Mouse (Mus musculus): ENCODE measurements around the gene Mecom. TPM values are rescaled to one million over a fixed set of nuclear protein-coding genes. Genes with fewer than 3 reads are reported as not detected.

The Mecom gene
- total RNA-seq, 2 experiments from 2014 or later: 4.9 to 7.0 TPM

DNA sequence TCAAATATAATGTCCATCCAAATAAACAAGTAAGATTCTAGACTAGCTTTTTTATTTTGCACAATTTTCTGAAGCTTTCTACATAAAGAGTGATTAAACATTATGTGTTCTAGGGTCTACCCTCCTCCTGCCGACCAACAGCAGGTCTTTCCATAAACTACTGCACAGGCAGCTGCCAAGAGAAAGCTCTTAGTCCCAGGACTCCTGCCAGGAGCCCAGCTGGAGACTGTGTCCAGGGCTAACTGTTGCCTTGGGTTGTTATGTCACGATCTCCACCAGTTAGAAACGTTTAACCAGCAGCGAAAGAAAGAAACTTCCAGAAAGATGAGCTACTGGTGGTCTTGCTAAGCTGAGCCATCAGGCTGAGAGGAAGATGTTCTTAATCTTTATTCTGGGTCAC, 417.3 kb downstream of the Mecom start:
- DNase-seq: peak; percentile 41 to 59
- intact Hi-C loops (cut with DNase I): no loop called here

DNA sequence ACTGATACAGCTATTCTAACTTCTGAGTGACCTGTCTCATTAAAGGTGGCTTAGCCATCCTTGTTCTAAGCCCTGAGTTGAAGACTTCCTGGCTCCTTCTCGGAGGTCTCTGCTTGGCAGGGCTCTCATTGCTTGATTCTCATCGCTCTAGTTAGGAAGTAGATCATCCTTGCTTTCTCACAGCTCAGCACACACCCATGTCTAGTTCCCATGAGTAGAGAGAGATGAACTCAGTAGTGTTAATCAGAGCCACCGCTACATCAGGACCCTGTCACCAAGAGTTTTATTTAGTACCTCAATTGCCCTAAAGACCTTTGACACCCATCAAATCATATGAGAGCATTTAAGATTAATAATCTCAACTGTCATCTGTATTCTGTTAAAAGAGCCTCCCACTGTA, 425.2 kb downstream of the Mecom start:
- DNase-seq: no peak
- intact Hi-C loops (cut with DNase I): no loop called here

DNA sequence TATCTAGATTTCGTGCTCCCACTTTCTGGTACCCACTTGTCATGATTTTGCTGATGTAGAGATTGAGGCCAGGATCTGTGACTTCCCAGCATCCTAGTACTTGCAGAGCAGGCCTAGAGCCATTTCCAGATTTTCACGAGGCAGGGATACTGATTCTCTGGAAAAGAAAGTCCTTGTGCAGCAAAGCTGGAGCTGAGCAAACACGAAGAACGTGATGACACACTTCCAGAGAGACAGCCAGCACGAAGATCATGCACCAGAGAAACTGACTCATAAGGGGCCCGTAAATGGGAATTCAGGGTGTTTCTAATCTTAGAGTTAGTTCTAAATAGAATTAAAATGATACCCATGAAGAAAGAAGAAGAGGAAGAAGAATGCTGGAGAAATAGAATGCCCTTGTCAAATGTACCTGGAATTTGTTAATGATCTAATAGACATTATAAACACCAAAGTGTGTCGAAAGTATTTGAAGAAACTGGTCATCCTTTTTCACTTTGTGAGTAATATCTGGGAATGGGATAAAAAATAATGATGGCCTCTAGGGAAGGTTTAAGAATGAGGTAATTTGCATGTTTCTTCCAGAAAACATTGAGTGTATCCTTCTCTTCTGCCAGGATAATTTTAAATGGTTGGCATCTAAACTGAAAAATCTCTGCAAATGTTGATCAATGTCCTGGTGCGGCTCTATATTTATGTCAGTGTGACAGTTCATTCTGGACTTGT, 426.9 kb downstream of the Mecom start:
- intact Hi-C loops (cut with DNase I): no loop called here
- DNase-seq: peak in 1 of 2 experiments; percentile 14

DNA sequence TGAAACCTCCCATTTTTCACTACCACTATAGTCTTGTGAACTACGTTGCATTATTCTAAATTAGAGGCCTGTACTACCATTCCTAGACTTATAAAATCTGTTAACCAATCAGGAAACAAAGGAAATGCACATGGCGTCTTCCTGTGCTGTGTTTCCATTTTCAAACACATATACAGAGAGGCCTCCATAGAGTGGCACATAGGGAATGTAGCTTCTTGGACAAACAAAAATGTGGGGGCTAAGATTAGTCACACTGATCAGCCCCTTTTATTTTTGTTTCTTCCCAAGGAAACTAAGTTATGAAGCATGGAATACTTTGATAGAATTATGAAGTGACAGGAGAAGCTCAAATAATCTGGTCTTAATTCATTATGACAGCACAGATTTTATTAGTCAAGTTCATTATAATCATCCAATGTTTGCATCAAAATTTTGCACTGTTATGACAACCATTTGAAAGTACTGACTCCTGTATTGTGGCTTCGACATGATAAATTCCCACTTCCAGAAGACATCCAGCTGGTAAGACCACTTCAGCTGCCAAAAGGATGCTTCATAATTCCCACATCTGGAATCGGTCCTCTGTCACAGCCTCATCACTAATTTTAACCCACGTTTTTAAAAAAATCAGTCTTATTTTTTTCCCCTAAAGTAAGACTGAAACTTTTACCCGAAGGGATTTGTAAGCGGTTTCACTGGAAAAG, 429.1 kb downstream of the Mecom start:
- no peak for DNase-seq
- intact Hi-C loops (cut with DNase I): no loop called here

DNA sequence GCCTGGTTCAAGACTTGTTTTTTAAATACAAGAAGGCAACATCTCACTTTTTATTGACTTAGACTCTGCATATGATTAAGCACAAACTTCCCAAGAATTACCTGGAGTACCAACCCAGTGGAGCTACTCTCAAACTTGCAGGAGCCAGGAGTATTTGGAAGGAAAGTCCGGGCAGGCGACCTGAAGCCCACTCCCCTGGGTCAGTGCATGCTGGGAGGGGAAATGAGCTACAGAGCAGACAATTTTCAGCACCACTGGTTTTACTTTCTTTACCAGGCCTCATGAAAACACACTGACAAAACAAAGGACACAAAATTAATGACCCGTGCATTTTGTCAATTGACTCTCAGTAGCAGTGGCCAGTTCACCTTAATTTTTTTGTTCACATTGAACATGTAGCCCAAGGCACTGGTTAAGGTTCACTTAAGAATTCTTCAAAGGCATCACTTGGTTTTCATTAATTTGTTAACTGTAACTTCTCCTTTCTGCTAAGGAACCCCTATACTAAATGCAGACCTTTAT, 434.5 kb downstream of the Mecom start:
- no peak for DNase-seq
- intact Hi-C loops (cut with DNase I): no loop called here

DNA sequence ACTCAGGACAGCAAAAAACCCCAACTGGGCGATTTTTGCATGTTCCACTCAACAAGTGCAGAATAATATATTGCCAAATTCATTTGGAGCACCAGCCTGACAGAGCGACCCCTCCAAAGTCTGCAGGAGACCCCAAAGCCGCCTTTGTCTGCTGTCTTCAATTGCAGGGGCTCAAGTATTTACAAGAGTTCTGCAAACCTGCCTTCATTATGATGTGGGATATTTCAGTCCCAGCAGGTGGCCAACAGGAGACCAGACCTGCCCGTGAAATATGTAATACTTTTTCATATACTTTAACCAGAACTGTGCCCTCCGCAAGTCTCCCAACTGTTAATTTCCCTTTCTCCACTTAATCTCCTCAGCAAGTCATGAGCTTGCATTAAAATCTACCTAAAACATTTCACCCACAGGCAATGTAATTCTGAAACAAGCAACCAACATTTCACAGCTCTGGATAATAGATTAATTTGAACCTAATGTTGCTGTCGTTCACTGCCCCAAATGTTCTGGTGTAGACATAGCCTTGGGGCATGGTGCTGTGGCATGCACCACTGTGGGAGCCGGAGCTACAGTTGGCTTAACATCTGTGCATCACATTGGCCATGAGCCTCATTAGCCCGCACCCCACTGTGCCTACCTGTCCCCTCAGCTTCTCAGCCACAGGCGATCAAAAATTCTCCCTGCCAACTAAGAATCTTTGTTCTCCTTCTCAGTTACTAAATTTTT, 439.7 kb downstream of the Mecom start:
- intact Hi-C loops (cut with DNase I): no loop called here
- DNase-seq: no peak

DNA sequence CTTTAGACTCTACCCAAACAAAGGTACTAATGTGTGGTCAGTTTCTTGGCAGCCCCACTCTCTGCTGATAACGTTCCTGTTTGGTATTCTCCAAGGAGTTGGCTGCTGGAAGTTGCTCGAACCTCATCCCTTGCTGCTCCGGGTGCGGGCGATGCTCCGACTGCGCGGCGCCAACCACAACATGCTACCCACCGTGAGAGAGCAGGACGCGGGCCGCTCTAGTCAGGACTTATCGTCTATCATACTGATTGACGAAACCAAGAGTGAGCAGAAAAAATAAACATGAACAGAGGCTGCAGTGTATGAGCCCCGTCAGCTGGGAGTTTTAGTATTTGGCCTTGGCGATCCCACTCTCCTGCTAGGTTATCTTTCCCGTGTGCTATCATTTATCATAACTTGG, 441.3 kb downstream of the Mecom start:
- no peak for DNase-seq
- intact Hi-C loops (cut with DNase I): no loop called here

DNA sequence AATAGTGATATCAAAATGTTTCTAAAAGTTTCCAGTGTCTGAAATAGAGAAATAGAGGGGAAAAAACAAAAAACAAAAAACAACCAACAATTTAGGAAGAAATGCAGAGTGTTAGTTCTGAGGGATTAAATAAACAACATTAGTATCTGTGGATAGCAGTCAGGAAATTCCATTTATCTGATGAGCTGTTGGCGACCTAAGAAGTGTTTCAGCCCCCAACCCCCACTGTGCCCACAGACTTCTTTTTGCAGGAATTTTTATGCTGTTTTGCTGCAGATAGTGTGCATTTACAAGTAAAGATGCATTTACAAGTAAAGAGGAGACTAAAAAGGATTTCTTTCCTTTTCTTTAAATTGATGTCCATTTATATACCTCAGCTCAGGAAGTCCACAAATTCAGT, 441.9 kb downstream of the Mecom start:
- intact Hi-C loops (cut with DNase I): no loop called here
- DNase-seq: no peak

DNA sequence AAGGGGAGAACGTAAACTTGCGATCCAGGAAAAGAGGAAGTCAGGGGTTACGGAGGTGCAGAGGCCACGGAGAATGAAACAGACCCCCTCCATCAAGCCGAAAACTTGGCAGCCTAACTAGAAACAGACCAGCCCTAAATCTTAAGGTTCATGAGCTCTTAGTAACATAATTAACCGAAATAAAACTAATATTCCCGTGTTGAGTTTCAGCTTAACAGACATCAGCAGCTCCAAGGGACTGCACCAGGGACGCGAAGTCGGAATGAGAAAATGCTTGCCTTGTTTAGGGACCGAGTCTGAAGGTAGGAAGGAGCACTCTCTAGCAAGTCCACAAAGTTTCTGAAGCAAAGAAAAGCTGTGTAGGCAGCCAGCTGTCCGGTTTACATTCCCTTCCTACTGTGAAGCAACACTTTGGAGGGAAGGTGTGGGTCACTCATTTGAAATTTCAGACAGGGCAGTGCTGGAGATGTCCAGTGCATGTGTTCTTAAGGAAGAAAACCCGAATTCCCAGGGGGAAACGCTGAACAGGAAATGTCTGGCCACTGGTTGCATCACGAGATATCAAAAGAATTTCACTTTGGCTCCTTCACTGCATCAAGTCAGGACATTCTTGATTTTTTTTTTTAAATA, 442.5 kb downstream of the Mecom start:
- DNase-seq: peak; percentile 26 to 51

DNA sequence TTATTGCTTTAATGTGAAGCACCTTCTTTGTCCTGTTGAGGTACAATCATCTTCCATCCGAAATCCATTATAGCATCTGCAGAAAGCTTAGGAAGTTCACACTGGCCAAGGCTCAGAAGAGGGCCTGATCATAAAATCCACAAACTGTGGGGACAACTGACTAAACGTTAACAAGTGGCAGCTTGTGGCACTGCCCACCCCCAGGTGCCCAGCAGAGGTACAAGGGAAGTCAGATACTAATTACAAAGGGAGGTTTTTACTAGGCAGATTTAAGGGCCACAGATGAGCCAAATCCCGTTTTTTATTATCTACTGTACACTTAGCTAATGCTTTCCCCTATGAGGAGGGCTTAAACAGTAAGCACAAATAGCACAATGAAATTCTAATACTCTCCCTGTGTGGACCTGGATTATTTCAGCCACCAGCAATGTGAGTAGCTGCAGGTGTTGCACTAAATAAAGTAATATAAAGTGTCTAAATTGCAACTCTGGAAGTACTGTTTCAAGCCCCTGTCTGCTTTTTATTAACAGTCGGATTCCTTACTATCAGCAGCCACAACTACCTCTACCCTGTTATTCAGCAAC, 443.2 kb downstream of the Mecom start:
- intact Hi-C loops (cut with DNase I): no loop called here
- DNase-seq: no peak

More for the DNA sequence above, 442.5 kb downstream of the Mecom start:
- intact Hi-C loops (cut with DNase I): no loop called here

DNA sequence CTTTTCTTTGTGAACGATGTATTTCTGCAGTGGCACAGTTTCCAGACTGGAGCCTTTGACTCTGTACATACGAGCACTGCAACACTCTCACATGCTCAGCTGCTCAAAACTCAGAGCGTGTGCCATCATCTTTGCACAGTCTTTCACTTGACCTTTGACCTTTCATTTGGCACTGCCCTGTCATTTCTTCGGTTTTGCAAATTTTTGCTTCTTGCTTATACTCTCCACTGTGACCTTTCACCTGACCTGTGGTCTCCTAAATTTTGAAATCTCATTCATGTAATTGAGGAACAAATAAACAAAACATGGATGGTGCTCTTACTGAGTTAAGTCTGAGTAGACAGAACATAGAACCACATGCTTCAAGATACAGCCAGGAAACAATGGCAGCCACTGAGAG, 446.7 kb downstream of the Mecom start:
- intact Hi-C loops (cut with DNase I): no loop called here
- no peak for DNase-seq

DNA sequence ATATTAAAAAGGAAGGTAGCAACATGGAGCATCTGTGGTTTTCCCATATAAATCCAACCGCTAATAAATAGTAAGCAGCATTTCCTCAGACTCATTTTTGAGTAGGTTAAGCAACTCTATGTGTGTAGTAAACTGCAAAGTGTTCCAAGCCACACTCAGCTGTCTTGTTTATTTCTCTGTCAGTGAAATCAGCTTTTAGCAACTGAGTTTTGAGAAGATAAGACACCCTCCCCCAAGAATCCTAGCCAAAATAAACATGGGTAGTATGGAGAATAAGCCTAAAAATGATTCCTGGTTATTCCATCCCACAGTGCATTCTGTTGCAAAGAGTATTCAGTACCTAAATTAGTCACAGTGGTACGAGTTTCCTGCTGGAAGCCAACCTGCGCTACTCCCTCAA, 450.1 kb downstream of the Mecom start:
- intact Hi-C loops (cut with DNase I): no loop called here
- DNase-seq: no peak

DNA sequence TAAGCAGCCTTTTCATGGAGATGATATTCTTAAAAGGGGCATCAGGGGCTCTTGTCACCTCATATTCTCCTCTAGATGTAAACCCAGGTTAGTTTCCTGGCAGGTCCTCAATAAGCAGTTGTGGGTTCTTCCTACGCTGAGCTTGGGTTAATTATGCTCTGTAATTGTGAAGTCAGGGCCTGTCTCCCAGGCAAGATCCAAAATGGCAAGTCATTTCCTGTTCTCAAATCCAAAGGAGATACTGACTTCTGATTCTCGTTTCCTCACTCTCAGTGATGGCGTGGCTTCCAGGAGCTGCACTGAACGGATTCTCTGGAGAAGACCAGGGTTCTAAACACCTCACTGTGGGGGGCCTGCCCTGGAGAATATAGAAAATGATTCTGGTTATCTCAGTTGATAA, 450.7 kb downstream of the Mecom start:
- no peak for DNase-seq
- intact Hi-C loops (cut with DNase I): no loop called here

DNA sequence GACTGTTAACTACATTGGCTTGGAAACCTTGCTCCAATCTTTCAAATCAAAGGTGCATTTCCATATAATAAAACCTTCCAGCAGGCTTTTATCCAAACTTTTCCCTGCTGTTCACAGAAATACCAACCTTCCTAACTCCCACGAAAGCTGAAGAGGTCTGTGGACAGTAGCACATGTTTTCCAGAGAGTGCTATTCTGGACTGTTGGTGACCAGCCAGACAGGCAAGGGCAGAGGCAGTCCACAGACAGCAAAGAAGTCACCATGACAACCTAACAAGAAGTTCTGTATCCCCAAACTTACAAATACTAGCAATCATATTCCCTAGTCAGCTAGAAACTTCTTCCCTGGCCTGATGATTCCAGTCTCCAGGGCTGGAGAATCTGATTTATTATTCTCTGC, 454.8 kb downstream of the Mecom start:
- intact Hi-C loops (cut with DNase I): no loop called here
- no peak for DNase-seq

DNA sequence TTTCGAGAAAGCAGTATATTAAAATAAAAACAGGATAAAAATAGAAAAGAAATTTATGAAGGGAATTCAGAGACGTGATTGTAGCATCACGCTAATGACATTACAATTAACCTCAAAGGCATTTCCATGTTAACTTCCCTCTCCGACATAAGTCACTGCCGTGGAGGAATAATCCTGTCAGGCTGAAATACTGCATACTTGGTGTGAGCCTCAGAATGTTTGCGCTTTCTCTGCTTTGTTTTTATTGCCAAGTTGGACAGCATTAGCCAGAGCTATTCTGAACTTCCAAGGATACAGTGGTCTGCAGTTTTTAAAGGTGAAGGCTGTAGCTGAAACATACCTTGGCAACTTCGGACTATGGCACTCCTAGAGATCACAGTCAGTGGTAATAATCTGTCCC, 455.3 kb downstream of the Mecom start:
- DNase-seq: no peak
- intact Hi-C loops (cut with DNase I): no loop called here

DNA sequence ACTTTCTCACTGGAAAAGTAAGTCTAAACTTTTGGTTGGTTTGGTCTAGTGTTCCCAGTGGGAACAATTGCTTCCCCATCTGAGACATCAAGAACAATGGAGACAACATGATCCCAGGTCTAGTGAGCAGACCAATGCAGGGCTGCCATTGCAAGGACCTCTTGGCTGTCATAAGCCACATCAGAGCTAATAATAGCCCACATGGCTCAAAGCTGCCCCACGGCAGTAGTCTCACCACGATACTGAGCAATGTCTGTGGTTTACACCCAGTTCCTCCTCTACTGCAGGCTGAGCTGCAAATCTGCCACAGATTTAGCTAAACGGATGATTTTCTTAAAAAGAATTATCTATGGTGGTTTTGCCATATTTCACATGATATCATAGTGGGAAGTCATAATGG, 455.9 kb downstream of the Mecom start:
- DNase-seq: no peak
- intact Hi-C loops (cut with DNase I): no loop called here

DNA sequence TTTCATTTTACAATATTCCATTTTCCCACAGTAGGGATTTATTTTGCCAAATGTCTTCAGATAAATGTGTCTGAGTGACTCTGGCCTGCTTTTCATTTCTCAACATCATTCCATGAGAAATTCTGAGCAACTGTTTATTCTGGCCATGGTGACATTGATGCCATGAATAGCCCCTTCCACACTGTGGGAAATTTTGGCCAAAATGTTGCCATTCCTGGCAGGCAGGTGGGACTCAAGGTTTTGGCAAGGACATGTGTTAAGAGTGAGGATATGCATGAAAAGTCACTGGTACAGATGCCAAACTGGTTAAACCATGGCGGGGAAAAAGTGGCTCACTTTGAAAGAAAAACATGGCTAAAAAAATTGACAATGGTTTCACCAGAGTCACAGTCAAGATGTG, 456.4 kb downstream of the Mecom start:
- intact Hi-C loops (cut with DNase I): no loop called here
- DNase-seq: no peak

DNA sequence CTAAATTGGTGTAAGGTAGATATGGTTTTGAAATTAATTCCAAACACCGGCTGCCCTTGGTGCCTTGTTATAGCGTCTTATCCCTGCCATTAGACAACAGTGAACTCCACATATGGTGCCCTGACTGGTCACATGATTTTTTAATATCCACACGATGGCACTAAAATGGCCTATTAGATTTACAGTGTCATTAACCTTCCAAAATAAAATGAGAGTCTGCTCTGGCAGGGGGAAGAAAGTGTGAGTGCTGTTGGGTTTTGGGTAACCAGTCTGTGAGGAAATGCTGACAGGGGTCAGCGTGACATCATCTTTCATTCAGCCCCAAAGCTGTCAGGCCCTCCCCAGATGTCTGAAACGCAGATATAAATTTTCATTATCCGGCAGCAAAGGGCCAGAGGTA, 461.7 kb downstream of the Mecom start:
- intact Hi-C loops (cut with DNase I): no loop called here
- DNase-seq: no peak

DNA sequence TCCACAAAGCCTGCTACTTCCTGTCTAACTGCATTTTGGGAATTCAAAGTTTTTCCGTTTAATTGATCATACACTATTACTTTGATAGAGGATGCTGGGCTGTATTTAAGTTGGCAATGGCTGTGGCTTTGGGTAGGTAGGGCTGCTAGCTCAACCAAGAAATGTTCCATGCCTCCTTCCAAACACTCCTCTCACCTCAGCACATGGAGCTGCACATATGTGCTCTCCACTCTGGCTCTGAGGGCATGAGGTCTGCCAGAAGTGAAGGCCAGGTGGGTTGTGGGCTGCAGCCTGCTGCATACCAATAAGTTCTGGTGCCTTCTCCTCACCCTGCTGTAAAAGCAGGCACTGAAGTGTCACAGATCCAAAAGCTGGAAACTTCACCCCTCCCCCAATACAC, 464.0 kb downstream of the Mecom start:
- DNase-seq: no peak
- intact Hi-C loops (cut with DNase I): no loop called here

DNA sequence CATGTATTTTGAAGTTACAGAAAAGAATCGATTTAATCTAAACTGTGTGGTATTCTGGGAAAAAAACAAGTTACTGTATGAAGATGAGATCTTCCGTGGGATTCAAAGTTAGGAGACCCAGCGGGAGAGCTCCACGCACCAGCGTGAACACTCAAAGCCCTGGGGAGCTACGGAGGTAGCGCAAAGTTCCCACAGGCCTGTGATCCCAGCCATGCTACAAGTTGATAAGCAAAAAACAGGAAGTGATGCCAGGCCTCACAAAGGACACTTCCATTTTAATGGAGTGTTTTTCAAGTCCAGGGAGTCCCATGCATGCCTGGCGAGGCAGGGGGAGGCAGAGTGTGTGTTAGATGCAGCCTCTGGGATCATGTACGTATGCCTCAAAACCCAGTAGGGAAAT, 464.5 kb downstream of the Mecom start:
- intact Hi-C loops (cut with DNase I): no loop called here
- no peak for DNase-seq

DNA sequence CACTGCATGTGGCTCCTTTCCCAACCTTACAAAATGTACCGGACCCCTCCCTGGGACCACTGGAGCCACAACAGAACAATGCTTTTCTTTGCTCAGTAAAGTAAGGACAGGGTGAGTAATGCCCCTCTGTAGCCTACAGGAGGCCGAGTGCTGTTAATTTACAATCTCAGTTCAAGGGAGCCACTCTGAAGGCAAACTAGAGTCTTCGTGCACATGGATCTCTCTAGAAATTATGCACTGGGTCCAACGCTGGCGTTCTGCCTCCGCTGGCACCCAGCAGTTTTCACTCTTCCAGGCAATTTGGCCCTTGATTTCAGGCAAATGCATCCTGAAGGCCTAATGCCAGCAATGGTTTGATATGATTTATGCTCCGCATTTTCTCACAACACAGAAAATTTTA, 467.0 kb downstream of the Mecom start:
- DNase-seq: no peak
- intact Hi-C loops (cut with DNase I): no loop called here
